Mouse (Mus musculus): ENCODE measurements around the gene Acpp.

- no peak for TF ChIP-seq CTCF (IDR thresholded peaks at IDR 0.05; ENCODE audit: low read depth, low read length)
- no peak for TF ChIP-seq POLR2A (IDR thresholded peaks at IDR 0.05; ENCODE audit: insufficient read depth, low read length)
- TF ChIP-seq EP300 (IDR thresholded peaks at IDR 0.05; ENCODE audit: insufficient read depth, low read depth, low read length): no peak
Observed at GRCm38 (mm10) chr9:104254408-104255180, 83.0 kb downstream of the Acpp start.

All from ES-Bruce4 (cell line).